Mouse (Mus musculus): ENCODE results near the gene Gimap1. TPM values are rescaled to one million over a fixed set of nuclear protein-coding genes. Genes with fewer than 3 reads are reported as not detected.

The Gimap1 gene
- polyA plus RNA-seq (2014; fragmentation: Nextera tagmentation; extraction: Ambion mirVana), result 5.0 and 6.1 TPM in 2 replicates

- peaks cover 15% of the 10 kb centered on the region for H3K27me3 ChIP-seq (ENCODE audit: control insufficient read depth, insufficient read depth, low read length)
- ATAC-seq (ENCODE audit: low FRiP score), result no peak
Measured at GRCm38 (mm10) chr6:48738961-48739779, at the start of gene Gimap1. Gimap1 (plus strand) TSS chr6:48739054.

GRCm38 (mm10) chr6:48689320-48689719 lies 49.5 kb upstream of the Gimap1 start:
- ATAC-seq (ENCODE audit: low FRiP score) (no peak), DNase-seq (ENCODE audit: low spot score) (no peak)
- Histone ChIP-seq H3K36me3 (ENCODE audit: control insufficient read depth, insufficient read depth, low read length) (no peaks in the 10 kb centered on the region), H3K4me3 (ENCODE audit: low read depth, low read length) (no peak overlapping the region), H3K4me2 (replicated peaks; ENCODE audit: low read depth, low read length) (no peak overlapping the region), H3K4me1 (replicated peaks; ENCODE audit: control insufficient read depth, insufficient read depth, low read length) (no peaks in the 10 kb centered on the region), H3K9ac (ENCODE audit: low read depth, low read length) (no peak overlapping the region), H3K27ac (ENCODE audit: low read depth, low read length) (no peak overlapping the region), H3K27me3 (ENCODE audit: control insufficient read depth, insufficient read depth, low read length) (no peaks in the 10 kb centered on the region), H3K9me3 (ENCODE audit: control insufficient read depth, low read length) (no peaks in the 10 kb centered on the region)
- 85% methylated on average over 2 of the region's 2 CpGs for WGBS

More at GRCm38 (mm10) chr6:48738961-48739779, at the start of gene Gimap1:
- Histone ChIP-seq H3K9me3 (ENCODE audit: control insufficient read depth, low read length) (no peaks in the 10 kb centered on the region), H3K4me2 (replicated peaks; ENCODE audit: low read depth, low read length) (no peak within 1 kb of the TSS), H3K9ac (ENCODE audit: low read depth, low read length) (no peak within 1 kb of the TSS), H3K36me3 (ENCODE audit: control insufficient read depth, insufficient read depth, low read length) (no peaks in the 10 kb centered on the region), H3K4me1 (replicated peaks; ENCODE audit: control insufficient read depth, insufficient read depth, low read length) (no peaks in the 10 kb centered on the region; the same call in 1 of the 2 replicates), H3K27ac (ENCODE audit: low read depth, low read length) (no peak within 1 kb of the TSS), H3K4me3 (ENCODE audit: low read depth, low read length) (no peak within 1 kb of the TSS)
- WGBS, result 84% methylated on average over 15 of the region's 15 CpGs
- DNase-seq (ENCODE audit: low spot score), result no peak

GRCm38 (mm10) chr6:48692962-48693361 lies 45.9 kb upstream of the Gimap1 start:
- no peak for DNase-seq (ENCODE audit: low spot score)
- H3K4me1 ChIP-seq (replicated peaks; ENCODE audit: control insufficient read depth, insufficient read depth, low read length), result no peaks in the 10 kb centered on the region
- WGBS, result 88% methylated on average over 6 of the region's 6 CpGs

DNA sequence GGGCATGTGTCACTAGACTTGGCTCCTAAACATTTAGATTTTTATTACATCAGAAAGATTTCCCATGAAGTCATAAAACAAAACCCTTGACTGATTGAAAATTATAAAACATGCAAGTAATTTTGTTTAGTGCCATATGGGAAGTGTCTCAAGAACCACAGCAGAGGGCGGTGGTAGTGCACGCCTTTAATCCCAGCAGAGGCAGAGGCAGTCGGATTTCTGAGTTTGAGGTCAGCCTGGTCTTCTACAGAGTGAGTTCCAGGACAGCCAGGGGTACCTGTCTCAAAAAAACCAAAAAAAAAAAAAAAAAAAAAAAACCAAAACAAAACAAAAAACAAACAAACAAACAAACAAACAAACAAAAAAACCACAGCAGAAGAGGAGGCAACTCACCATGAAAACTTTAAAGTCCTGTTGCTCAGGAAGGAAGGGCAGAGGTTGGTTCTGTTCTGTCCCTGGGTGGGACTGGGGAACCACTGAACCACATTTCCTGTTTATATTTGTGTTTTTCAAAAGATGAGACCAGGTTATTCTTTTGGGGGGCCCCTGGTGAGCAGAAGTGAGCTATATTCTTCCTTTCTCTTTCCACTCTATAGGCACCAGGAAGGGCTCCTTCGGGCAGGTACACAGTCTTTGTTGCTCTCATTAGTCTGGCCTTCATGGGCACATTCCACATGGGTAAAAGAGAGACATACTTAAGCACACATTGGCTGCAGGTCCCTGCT lies 41.9 kb upstream of the Gimap1 start:
- Histone ChIP-seq H3K4me3 (ENCODE audit: low read depth, low read length) (no peak overlapping the region), H3K9me3 (ENCODE audit: control insufficient read depth, low read length) (no peaks in the 10 kb centered on the region), H3K27ac (ENCODE audit: low read depth, low read length) (no peak overlapping the region), H3K9ac (ENCODE audit: low read depth, low read length) (no peak overlapping the region), H3K4me1 (replicated peaks; ENCODE audit: control insufficient read depth, insufficient read depth, low read length) (no peaks in the 10 kb centered on the region), H3K27me3 (ENCODE audit: control insufficient read depth, insufficient read depth, low read length) (no peaks in the 10 kb centered on the region), H3K4me2 (replicated peaks; ENCODE audit: low read depth, low read length) (no peak overlapping the region), H3K36me3 (ENCODE audit: control insufficient read depth, insufficient read depth, low read length) (no peaks in the 10 kb centered on the region)
- 84% methylated on average over 4 of the region's 4 CpGs for WGBS
- no peak for DNase-seq (ENCODE audit: low spot score)
- no peak for ATAC-seq (ENCODE audit: low FRiP score)

More at GRCm38 (mm10) chr6:48692962-48693361, 45.9 kb upstream of the Gimap1 start:
- no peak overlapping the region for H3K4me2 ChIP-seq (replicated peaks; ENCODE audit: low read depth, low read length)
- H3K27ac ChIP-seq (ENCODE audit: low read depth, low read length), result no peak overlapping the region
- no peak overlapping the region for H3K4me3 ChIP-seq (ENCODE audit: low read depth, low read length)
- ATAC-seq (ENCODE audit: low FRiP score), result no peak
- no peaks in the 10 kb centered on the region for H3K9me3 ChIP-seq (ENCODE audit: control insufficient read depth, low read length)
- H3K9ac ChIP-seq (ENCODE audit: low read depth, low read length), result no peak overlapping the region
- H3K36me3 ChIP-seq (ENCODE audit: control insufficient read depth, insufficient read depth, low read length), result no peaks in the 10 kb centered on the region
- H3K27me3 ChIP-seq (ENCODE audit: control insufficient read depth, insufficient read depth, low read length), result no peaks in the 10 kb centered on the region

- WGBS, result 70% methylated on average over 1 of the region's 1 CpGs
- DNase-seq (ENCODE audit: low spot score), result no peak
- no peaks in the 10 kb centered on the region for H3K4me1 ChIP-seq (replicated peaks; ENCODE audit: control insufficient read depth, insufficient read depth, low read length)
Measured at GRCm38 (mm10) chr6:48697555-48697930, 41.3 kb upstream of the Gimap1 start.

GRCm38 (mm10) chr6:48698066-48698856 lies 40.6 kb upstream of the Gimap1 start:
- H3K27me3 ChIP-seq (ENCODE audit: control insufficient read depth, insufficient read depth, low read length), result no peaks in the 10 kb centered on the region
- H3K27ac ChIP-seq (ENCODE audit: low read depth, low read length), result no peak overlapping the region
- ATAC-seq (ENCODE audit: low FRiP score) (no peak), DNase-seq (ENCODE audit: low spot score) (no peak)
- 82% methylated on average over 7 of the region's 7 CpGs for WGBS
- H3K4me3 ChIP-seq (ENCODE audit: low read depth, low read length), result no peak overlapping the region
- no peaks in the 10 kb centered on the region for H3K4me1 ChIP-seq (replicated peaks; ENCODE audit: control insufficient read depth, insufficient read depth, low read length)
- no peak overlapping the region for H3K4me2 ChIP-seq (replicated peaks; ENCODE audit: low read depth, low read length)
- H3K9me3 ChIP-seq (ENCODE audit: control insufficient read depth, low read length), result no peaks in the 10 kb centered on the region
- no peak overlapping the region for H3K9ac ChIP-seq (ENCODE audit: low read depth, low read length)
- H3K36me3 ChIP-seq (ENCODE audit: control insufficient read depth, insufficient read depth, low read length), result no peaks in the 10 kb centered on the region

More at GRCm38 (mm10) chr6:48697555-48697930, 41.3 kb upstream of the Gimap1 start:
- Histone ChIP-seq H3K36me3 (ENCODE audit: control insufficient read depth, insufficient read depth, low read length) (no peaks in the 10 kb centered on the region), H3K4me3 (ENCODE audit: low read depth, low read length) (no peak overlapping the region), H3K9me3 (ENCODE audit: control insufficient read depth, low read length) (no peaks in the 10 kb centered on the region), H3K27ac (ENCODE audit: low read depth, low read length) (no peak overlapping the region), H3K4me2 (replicated peaks; ENCODE audit: low read depth, low read length) (no peak overlapping the region), H3K27me3 (ENCODE audit: control insufficient read depth, insufficient read depth, low read length) (no peaks in the 10 kb centered on the region), H3K9ac (ENCODE audit: low read depth, low read length) (no peak overlapping the region)
- ATAC-seq (ENCODE audit: low FRiP score), result no peak

DNA sequence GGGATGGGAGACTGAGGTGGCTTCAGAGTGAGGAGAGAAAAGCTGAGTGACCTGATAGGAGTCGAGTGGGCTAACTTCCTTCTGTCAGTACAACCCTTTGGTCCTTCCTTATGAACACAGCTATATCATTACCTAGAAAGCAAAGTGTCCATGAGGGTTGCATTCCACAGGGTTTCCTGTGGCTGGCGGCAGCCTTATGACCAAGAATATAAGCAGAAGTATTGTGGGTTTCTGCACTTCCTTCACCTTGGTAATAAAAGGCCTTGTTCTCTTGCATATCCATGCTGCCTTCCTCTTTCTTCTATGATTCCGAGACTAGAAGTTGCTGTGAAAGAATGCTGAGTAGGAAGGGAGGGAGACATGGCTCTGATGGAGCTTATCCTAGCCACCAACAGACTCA lies 40.0 kb upstream of the Gimap1 start:
- Histone ChIP-seq H3K9ac (ENCODE audit: low read depth, low read length) (no peak overlapping the region), H3K36me3 (ENCODE audit: control insufficient read depth, insufficient read depth, low read length) (no peaks in the 10 kb centered on the region), H3K27ac (ENCODE audit: low read depth, low read length) (no peak overlapping the region), H3K27me3 (ENCODE audit: control insufficient read depth, insufficient read depth, low read length) (no peaks in the 10 kb centered on the region), H3K4me3 (ENCODE audit: low read depth, low read length) (no peak overlapping the region), H3K9me3 (ENCODE audit: control insufficient read depth, low read length) (no peaks in the 10 kb centered on the region), H3K4me1 (replicated peaks; ENCODE audit: control insufficient read depth, insufficient read depth, low read length) (no peaks in the 10 kb centered on the region), H3K4me2 (replicated peaks; ENCODE audit: low read depth, low read length) (no peak overlapping the region)
- 84% methylated on average over 3 of the region's 3 CpGs for WGBS
- ATAC-seq (ENCODE audit: low FRiP score), result no peak
- DNase-seq (ENCODE audit: low spot score), result no peak

- no peak overlapping the region for H3K27ac ChIP-seq (ENCODE audit: low read depth, low read length)
- 62% methylated on average over 5 of the region's 5 CpGs for WGBS
- H3K9me3 ChIP-seq (ENCODE audit: control insufficient read depth, low read length), result no peaks in the 10 kb centered on the region
- H3K36me3 ChIP-seq (ENCODE audit: control insufficient read depth, insufficient read depth, low read length), result no peaks in the 10 kb centered on the region
- no peak overlapping the region for H3K4me2 ChIP-seq (replicated peaks; ENCODE audit: low read depth, low read length)
- DNase-seq (ENCODE audit: low spot score) (no peak), ATAC-seq (ENCODE audit: low FRiP score) (no peak)
- no peaks in the 10 kb centered on the region for H3K27me3 ChIP-seq (ENCODE audit: control insufficient read depth, insufficient read depth, low read length)
- no peak overlapping the region for H3K4me3 ChIP-seq (ENCODE audit: low read depth, low read length)
- H3K4me1 ChIP-seq (replicated peaks; ENCODE audit: control insufficient read depth, insufficient read depth, low read length), result no peaks in the 10 kb centered on the region
- no peak overlapping the region for H3K9ac ChIP-seq (ENCODE audit: low read depth, low read length)
Measured at GRCm38 (mm10) chr6:48700251-48701075, 38.4 kb upstream of the Gimap1 start.
